Mouse (Mus musculus) cortical plate, adult 2 months (tissue): ENCODE measurements around the gene Med6. TPM values are rescaled to one million over a fixed set of nuclear protein-coding genes. Genes with fewer than 3 reads are reported as not detected.

ENCODE experiments used
- H3K27ac ChIP-seq: fragments of 200-500 bp; 2 replicates; pipeline ENCODE4 v1.5.1; 2012; ENCODE audit warnings: low read length, control low read depth, inconsistent platforms; ENCODE audit not compliant: insufficient read depth
- H3K4me1 ChIP-seq: fragments of 200-500 bp; 2 replicates; pipeline ENCODE4 v1.6.1; 2011; ENCODE audit warnings: low read length; ENCODE audit not compliant: control insufficient read depth, insufficient read depth
- H3K4me3 ChIP-seq: fragments of 200-500 bp; 2 replicates; pipeline ENCODE4 v1.5.1; 2011; ENCODE audit warnings: mild to moderate bottlenecking, low read length, control low read depth; ENCODE audit not compliant: insufficient read depth
- CTCF ChIP-seq: fragments of 200-500 bp; IDR thresholded peaks from 2 replicates; pipeline ENCODE4 v1.5.1; 2011; ENCODE audit warnings: mild to moderate bottlenecking, control low read depth, low read length; ENCODE audit not compliant: insufficient read depth; ENCODE audit errors: extremely low read depth
- POLR2A ChIP-seq: fragments of 200-500 bp; IDR thresholded peaks from 2 replicates; pipeline ENCODE4 v1.6.1; 2011; ENCODE audit warnings: mild to moderate bottlenecking, low read length, control low read depth; ENCODE audit not compliant: insufficient read depth; ENCODE audit errors: extremely low read depth
- polyA plus RNA-seq: library from polyadenylated mRNA; depleted of rRNA; stranded (reverse); fragments of >200 nt; gene quantifications from 2 replicates; pipeline ENCODE4 v1.2.3, GENCODE M21; 2012

Med6 gene
- polyA plus RNA-seq, 1 experiment, result 30.3 TPM

DNA sequence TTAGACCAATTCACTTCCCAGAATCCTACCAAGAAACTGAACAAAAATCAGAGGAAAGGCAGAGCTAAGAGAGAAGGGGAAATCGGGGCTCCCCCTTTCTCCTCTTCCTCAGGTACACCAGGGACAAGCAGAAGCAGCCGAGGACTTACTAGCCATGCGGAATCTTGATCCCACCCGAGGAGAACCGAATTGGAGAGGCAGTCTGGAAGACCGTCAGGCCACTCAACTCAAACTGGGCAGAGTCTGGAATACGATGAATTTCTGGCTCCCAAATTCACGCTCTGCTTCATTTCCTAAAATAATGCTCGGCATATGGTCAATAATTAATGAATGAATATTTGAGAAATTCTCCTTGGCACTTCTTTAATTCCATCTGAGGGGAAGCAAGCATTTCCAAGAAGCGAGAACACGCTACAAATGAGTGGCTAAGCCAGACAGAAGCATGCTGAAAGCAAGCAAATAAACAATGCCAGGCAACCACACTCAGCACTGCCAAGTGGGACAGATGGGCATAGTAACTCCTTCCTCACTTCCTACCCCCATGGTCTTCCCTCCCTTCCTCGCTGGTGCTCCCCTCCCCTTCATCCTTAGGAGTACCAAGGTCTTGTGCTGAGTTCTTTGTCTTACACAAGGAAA, 31.5 kb upstream of the Med6 start:
- TF ChIP-seq CTCF (no peak), POLR2A (no peak)
- Histone ChIP-seq H3K4me3 (no peak overlapping the region), H3K27ac (no peak overlapping the region)

DNA sequence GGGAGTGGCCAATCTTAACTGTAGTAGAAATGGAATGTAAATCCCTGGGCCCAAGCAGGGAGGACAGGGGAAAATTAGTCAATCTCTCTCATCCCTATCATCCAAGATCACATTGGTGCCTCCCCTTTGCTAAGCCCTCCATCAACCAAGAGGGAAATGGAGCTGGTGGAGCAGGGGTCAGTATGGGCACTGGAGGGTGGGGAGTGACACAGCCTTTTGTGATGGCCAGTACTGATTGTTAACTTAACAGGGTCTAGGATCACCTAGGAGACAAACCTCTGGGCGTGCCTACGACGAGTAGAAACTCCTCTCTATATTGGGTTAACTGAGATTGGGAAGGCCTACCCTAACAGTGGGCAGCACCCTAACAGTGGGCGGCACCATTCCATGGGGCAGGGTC, 28.6 kb upstream of the Med6 start:
- no peak overlapping the region for H3K4me3 ChIP-seq

More for the DNA sequence above, 31.5 kb upstream of the Med6 start:
- H3K4me1 ChIP-seq, result no peaks in the 10 kb centered on the region

DNA sequence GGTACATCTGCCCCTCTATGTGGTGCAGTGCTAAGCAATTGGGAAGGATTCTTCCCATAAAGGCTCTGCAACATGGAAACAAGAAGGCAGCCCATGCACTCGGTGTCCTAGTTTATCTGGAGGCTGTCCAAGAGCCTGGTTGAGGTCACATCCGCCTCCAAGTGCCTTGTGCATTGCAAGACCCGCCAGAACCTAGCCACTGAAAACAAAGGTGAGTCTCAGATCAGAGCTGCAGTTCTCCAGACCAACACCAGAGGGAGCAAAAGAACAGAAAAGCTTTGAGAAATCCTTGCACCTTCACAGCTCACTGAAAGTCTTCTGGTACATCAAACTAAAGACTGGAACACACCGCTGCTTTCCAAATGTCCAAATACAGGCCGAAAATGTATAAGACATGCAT, 24.5 kb upstream of the Med6 start:
- no peak overlapping the region for H3K4me3 ChIP-seq
- peak; percentile 86 for TF ChIP-seq CTCF
- no peak for TF ChIP-seq POLR2A
- H3K4me1 ChIP-seq, result peaks cover 2% of the 10 kb centered on the region
- H3K27ac ChIP-seq, result no peak overlapping the region

More for the DNA sequence above, 28.6 kb upstream of the Med6 start:
- Histone ChIP-seq H3K4me1 (no peaks in the 10 kb centered on the region), H3K27ac (no peak overlapping the region)
- TF ChIP-seq CTCF (no peak), POLR2A (no peak)

DNA sequence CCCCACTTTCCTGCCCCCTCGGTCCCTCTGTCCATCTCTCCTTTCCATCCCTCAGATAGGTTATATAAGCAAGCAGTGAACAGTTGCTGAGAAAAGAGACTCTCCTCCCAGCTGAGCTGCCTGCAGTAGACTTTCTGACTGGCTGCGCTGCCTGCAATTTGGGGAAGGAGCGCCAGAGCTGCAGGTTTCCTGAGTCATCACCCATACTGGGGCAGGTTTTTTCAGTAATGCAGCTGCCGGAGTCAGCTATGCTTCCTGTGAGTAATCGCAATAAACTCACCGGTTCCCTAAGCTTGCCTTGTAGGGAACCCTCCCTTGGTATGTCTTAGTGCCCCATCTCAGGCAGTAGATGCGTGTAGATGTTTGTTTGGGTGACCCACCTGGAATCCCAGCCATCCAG, 22.2 kb upstream of the Med6 start:
- H3K4me3 ChIP-seq, result no peak overlapping the region
- H3K4me1 ChIP-seq, result peaks cover 2% of the 10 kb centered on the region
- peak overlapping the region; percentile 61; the same call in 1 of the 2 replicates for H3K27ac ChIP-seq
- TF ChIP-seq CTCF, result no peak
- TF ChIP-seq POLR2A, result no peak

DNA sequence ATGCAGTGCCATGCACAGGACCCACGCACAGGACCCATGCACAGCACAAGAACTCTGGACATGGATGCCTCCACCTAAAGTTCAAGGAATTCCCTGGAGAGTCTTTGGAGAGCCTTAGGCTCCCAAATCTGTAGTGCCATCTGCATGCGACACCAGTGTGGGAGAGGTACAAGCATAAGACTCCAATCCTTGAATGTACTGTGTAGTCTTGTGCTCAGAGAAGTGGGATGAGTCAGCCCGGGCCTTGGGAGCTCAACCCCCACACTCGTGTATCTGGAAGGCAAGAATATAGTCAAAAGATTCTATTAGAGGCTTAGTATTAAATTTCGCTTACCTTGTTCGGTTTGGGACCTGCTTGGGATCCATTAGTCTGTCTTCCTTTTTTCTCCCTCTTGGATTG, 21.0 kb upstream of the Med6 start:
- H3K27ac ChIP-seq, result no peak overlapping the region
- H3K4me1 ChIP-seq, result peaks cover 2% of the 10 kb centered on the region
- TF ChIP-seq CTCF, result no peak
- TF ChIP-seq POLR2A, result no peak
- no peak overlapping the region for H3K4me3 ChIP-seq

DNA sequence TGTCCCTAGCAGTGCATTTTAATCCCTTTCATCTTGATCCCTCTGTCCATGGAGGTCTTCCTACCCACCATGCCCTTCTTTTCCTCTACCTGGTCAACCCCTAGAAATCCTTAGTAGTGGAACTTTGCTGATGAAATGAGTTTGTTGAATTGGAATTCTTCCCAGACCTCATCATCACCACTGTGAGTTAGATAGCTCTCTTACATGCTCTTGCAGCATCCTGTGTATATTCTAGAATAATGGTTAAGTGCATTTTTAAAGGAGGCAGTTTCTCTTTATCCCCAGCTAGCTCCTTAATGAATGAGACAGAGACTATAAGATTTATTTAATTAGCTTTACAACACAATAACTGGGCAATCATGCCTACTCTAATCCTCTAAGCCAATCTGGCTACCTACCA, 14.6 kb upstream of the Med6 start:
- Histone ChIP-seq H3K27ac (no peak overlapping the region), H3K4me3 (no peak overlapping the region), H3K4me1 (no peaks in the 10 kb centered on the region)
- TF ChIP-seq POLR2A, result no peak
- TF ChIP-seq CTCF, result no peak

DNA sequence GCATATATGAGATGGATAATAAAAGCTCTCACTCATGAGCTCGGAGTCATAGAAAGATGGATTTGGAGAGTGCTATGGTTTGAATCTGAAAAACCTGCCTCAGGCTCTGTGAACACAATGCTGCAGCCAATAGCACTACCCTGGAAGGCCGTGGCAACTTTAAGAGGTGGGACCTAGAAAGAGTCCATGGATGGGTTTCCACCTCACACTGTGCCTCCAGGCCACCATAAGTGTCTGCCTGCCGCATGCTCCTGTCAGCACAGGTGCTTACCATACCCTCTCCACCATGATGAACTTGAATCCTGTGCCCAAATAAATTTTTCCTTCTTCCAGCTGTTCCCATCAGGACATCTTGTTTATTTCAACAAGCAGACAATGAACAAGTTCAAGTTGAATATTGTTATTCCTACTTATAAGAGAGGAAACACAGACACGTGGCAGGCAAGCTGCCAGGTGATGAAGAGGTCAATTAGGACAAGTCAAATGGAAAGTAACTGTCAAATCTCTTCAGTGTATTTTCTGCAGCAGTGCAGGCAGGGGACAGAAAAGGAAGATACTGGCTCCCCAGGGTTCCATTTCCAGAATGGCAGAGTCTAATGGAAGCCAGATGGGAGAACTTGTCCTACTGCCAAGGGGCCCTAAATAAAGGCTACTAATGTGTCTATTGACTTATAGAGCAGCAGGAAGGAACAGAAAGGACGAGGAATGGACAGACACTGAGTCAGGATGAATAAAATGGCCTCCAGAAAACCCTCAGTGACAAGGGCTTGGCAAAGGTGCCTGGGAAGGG, 10.4 kb upstream of the Med6 start:
- Histone ChIP-seq H3K4me1 (no peaks in the 10 kb centered on the region), H3K4me3 (no peak overlapping the region), H3K27ac (no peak overlapping the region)
- TF ChIP-seq CTCF, result no peak
- TF ChIP-seq POLR2A, result no peak

DNA sequence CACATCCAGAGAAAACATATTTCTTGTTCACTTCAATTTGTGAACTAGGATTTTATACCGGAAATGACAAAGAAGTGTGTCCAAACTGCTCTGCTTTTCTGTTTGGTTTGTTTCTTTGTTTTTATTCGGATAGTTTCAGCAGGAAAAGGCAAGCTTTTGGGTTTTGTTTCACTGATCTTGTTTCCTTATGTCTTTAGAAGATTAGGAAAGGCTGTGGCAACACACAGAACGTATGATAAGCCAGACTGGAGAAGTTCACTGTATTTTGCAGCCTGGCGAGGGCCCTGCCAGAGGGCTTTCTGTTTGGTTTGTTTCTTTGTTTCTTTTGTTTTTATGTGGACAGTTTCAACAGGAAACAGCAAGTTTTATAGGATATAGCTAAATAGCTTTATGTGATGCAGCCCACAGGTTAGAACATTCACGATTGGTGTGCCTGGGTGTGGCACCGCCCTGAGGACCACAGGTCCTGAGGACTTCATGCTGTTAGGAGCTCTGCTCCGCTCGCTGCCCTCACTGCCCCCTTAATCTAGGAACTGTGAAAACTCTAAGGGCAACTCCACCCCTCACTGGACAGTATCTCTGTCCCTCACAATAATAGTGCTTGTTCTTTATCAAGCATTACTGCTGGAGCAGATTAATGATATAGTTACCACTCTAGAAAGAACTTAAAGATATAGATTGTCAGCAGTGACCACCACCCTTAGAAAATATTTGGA, 1.9 kb upstream of the Med6 start:
- TF ChIP-seq CTCF (no peak), POLR2A (no peak)
- Histone ChIP-seq H3K4me3 (no peak overlapping the region), H3K27ac (no peak overlapping the region), H3K4me1 (no peaks in the 10 kb centered on the region)

DNA sequence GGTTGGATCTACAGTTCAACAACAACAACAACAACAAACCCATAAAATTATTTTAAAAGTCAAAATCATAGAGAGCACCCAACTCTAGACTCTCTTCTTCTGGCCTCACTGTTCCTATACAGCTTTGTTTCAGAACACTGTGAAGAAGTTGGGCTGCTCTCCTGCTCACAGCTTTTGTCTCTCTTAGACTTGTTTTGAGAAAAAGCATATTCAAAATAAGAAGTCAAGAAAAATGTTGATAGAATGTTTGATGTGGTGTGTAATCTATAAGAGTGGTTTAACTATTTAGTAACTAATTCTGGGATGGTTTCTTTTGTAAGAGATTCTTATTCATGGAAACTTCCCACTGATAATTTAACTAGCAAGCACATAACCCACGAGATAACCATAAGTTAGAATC, 26.4 kb downstream of the Med6 start, which contains the start of gene Adam21:
Adam21 (minus strand) TSS at position 101 of the 400 bp plus-strand sequence.
- Histone ChIP-seq H3K27ac (no peak within 1 kb of the TSS), H3K4me1 (no peaks in the 10 kb centered on the region), H3K4me3 (no peak within 1 kb of the TSS)
- TF ChIP-seq POLR2A (no peak), CTCF (no peak)

DNA sequence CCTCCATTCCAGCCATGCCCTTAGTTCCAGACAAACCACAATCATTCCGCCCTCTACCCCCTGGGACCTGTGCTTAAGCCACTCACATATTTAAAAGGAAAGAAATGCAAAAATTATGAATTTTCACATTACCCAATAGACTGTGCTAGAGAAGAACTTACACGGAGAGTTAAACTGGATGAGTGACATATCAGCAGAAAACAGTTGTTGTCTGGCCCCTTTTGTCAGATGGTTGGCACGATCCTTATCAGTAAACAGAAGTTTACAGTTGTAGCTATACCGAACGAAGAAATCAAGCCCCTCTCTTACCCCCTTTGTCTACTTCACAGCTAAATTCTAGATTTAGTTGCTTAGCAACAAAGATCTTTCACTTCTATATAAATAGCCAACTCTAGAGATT, 26.9 kb downstream of the Med6 start:
- no peak overlapping the region for H3K4me3 ChIP-seq
- TF ChIP-seq POLR2A, result no peak
- no peak for TF ChIP-seq CTCF
- no peaks in the 10 kb centered on the region for H3K4me1 ChIP-seq
- H3K27ac ChIP-seq, result no peak overlapping the region
